Mouse (Mus musculus): ENCODE results near the gene Gsg1l. TPM values are rescaled to one million over a fixed set of nuclear protein-coding genes. Genes with fewer than 3 reads are reported as not detected.
A peak's percentile ranks its signal among the peaks of the same experiment; 100 is the strongest.

Gene Gsg1l
- polyA plus RNA-seq, 1 experiment from 2014 or later = 12.0 TPM

DNA sequence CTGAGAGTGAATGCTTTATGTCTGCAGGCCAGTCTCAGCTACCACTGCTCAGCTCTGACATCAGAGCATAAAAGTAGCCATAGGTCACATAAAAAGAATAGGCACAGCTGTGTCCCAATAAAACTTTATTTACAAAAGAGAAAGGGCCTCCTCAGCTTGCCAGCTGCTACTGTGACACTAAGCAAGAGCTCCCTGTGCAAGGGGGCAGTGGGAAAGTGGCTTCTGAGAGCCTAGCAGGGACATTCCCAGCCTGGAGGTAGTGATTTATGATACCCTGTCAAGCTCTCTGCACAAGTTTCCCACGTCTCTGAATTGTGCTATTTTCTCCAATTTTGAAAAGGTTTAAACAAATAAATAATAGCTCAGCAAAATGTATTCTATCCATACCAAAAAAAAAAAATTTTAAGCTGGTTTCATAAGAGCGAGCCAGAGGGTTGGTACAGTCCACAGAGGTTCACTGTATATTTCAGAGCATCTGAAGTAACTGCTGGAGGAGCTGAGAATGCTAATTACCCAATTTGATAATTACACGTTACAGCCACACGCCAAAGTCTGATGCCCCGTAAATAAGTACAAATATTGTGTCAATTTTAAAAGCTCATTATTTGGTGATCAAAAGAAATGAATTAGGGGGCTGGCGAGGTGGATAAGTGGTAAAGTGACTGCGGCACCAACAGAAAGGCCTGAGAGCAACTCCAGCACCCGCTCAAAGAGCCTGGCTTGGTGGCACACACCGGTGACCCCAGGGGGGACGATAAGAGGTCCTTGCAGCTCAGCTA lies 74.9 kb downstream of the Gsg1l start:
- no peak overlapping the region for H3K4me3 ChIP-seq
- no peaks in the 10 kb centered on the region for H3K9me3 ChIP-seq (replicated peaks)
- H3K27ac ChIP-seq (ENCODE audit: poor library complexity, severe bottlenecking) = no peak overlapping the region
- H3K4me1 ChIP-seq (replicated peaks) = peaks cover 31% of the 10 kb centered on the region
- 75% methylated on average over 10 of the region's 10 CpGs for WGBS
- no peak for ATAC-seq (ENCODE audit: insufficient number of reproducible peaks, low FRiP score)
- no peak overlapping the region for H3K9ac ChIP-seq
- no peaks in the 10 kb centered on the region for H3K36me3 ChIP-seq
- H3K4me2 ChIP-seq = no peak overlapping the region
- H3K27me3 ChIP-seq (replicated peaks) = 0 out of 2 replicates have a peak, but pooled peaks cover 3% of the 10 kb centered on the region

- WGBS = 66% methylated on average over 5 of the region's 5 CpGs
Observed at GRCm38 (mm10) chr7:126005274-126005673, 76.9 kb downstream of the Gsg1l start.

GRCm38 (mm10) chr7:126001683-126002082 lies 80.5 kb downstream of the Gsg1l start:
- Histone ChIP-seq H3K27ac (ENCODE audit: poor library complexity, severe bottlenecking) (no peak overlapping the region), H3K4me3 (no peak overlapping the region), H3K4me1 (replicated peaks) (peaks cover 12% of the 10 kb centered on the region), H3K27me3 (replicated peaks) (no peaks in the 10 kb centered on the region), H3K9ac (no peak overlapping the region), H3K9me3 (replicated peaks) (no peaks in the 10 kb centered on the region), H3K36me3 (no peaks in the 10 kb centered on the region), H3K4me2 (no peak overlapping the region)
- 65% methylated on average over 5 of the region's 5 CpGs for WGBS
- no peak for ATAC-seq (ENCODE audit: insufficient number of reproducible peaks, low FRiP score)

More at GRCm38 (mm10) chr7:126005274-126005673, 76.9 kb downstream of the Gsg1l start:
- no peaks in the 10 kb centered on the region for H3K36me3 ChIP-seq
- H3K4me2 ChIP-seq = no peak overlapping the region
- ATAC-seq (ENCODE audit: insufficient number of reproducible peaks, low FRiP score) = no peak
- H3K27me3 ChIP-seq (replicated peaks) = 0 out of 2 replicates have a peak, but pooled peaks cover 3% of the 10 kb centered on the region
- H3K9me3 ChIP-seq (replicated peaks) = no peaks in the 10 kb centered on the region
- no peak overlapping the region for H3K27ac ChIP-seq (ENCODE audit: poor library complexity, severe bottlenecking)
- peaks cover 25% of the 10 kb centered on the region for H3K4me1 ChIP-seq (replicated peaks)
- H3K9ac ChIP-seq = no peak overlapping the region
- H3K4me3 ChIP-seq = no peak overlapping the region

DNA sequence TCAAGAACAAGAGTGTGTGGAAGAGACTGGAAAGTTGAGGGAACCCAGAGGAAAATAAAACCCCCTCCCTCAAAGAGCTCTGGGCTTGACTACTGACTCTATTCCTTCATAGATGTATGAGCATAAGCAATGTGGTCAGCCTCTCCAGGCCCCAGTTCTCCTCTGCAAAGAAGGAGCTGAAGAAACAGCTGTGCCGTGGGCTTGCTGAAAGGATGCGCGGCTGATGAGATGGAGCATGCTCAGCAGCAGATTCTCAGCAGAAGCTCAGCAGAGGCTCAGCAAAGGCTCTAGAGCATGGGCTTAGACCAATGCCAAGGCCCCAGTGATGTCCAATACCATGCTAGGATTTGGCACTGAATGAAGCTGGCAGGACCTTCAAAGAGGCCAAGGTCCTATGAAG lies 82.3 kb downstream of the Gsg1l start:
- Histone ChIP-seq H3K4me2 (no peak overlapping the region), H3K9ac (no peak overlapping the region), H3K27me3 (replicated peaks) (no peaks in the 10 kb centered on the region)

DNA sequence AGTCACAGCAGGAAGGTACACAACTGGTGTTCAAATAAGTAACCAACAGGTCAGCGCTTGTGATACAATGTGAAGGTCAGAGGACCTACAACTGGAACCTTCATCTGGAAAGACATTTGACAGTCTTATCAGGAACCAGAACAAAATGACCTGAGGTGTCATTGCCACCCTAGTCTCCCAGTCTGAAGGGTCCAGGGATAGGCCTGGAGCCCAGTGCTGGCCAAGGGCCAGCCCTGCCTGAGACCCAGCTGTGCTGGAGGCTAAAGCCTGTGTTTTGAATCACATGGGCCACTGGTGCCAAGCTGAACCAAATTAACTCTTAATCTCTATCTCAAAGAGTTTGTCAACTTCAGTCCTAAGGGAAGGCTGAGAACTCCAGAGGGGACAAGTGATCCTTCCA lies 86.1 kb downstream of the Gsg1l start:
- Histone ChIP-seq H3K27ac (ENCODE audit: poor library complexity, severe bottlenecking) (no peak overlapping the region), H3K36me3 (no peaks in the 10 kb centered on the region), H3K9ac (no peak overlapping the region), H3K27me3 (replicated peaks) (no peaks in the 10 kb centered on the region), H3K4me3 (no peak overlapping the region), H3K4me1 (replicated peaks) (0 out of 2 replicates have a peak, but pooled peaks cover 4% of the 10 kb centered on the region), H3K4me2 (no peak overlapping the region), H3K9me3 (replicated peaks) (no peaks in the 10 kb centered on the region)
- WGBS = 95% methylated on average over 1 of the region's 1 CpGs
- no peak for ATAC-seq (ENCODE audit: insufficient number of reproducible peaks, low FRiP score)

More for the DNA sequence above, 82.3 kb downstream of the Gsg1l start:
- Histone ChIP-seq H3K27ac (ENCODE audit: poor library complexity, severe bottlenecking) (no peak overlapping the region), H3K4me1 (replicated peaks) (peaks cover 12% of the 10 kb centered on the region), H3K4me3 (no peak overlapping the region), H3K9me3 (replicated peaks) (no peaks in the 10 kb centered on the region), H3K36me3 (no peaks in the 10 kb centered on the region)
- 93% methylated on average over 3 of the region's 3 CpGs for WGBS
- no peak for ATAC-seq (ENCODE audit: insufficient number of reproducible peaks, low FRiP score)

- peaks cover 26% of the 10 kb centered on the region for H3K4me1 ChIP-seq (replicated peaks)
- H3K9me3 ChIP-seq (replicated peaks) = no peaks in the 10 kb centered on the region
- H3K4me3 ChIP-seq = no peak overlapping the region
- 59% methylated on average over 6 of the region's 6 CpGs for WGBS
- H3K9ac ChIP-seq = no peak overlapping the region
- H3K36me3 ChIP-seq = no peaks in the 10 kb centered on the region
- H3K27ac ChIP-seq (ENCODE audit: poor library complexity, severe bottlenecking) = no peak overlapping the region
- ATAC-seq (ENCODE audit: insufficient number of reproducible peaks, low FRiP score) = no peak
- H3K27me3 ChIP-seq (replicated peaks) = no peaks in the 10 kb centered on the region
- H3K4me2 ChIP-seq = no peak overlapping the region
Observed at GRCm38 (mm10) chr7:125992356-125992891, 89.8 kb downstream of the Gsg1l start.

GRCm38 (mm10) chr7:125991846-125992245 lies 90.4 kb downstream of the Gsg1l start:
- peaks cover 31% of the 10 kb centered on the region for H3K4me1 ChIP-seq (replicated peaks)
- H3K9ac ChIP-seq = no peak overlapping the region
- no peak overlapping the region for H3K4me2 ChIP-seq
- H3K4me3 ChIP-seq = no peak overlapping the region
- no peaks in the 10 kb centered on the region for H3K36me3 ChIP-seq
- no peak overlapping the region for H3K27ac ChIP-seq (ENCODE audit: poor library complexity, severe bottlenecking)
- H3K9me3 ChIP-seq (replicated peaks) = no peaks in the 10 kb centered on the region
- no peaks in the 10 kb centered on the region for H3K27me3 ChIP-seq (replicated peaks)
- ATAC-seq (ENCODE audit: insufficient number of reproducible peaks, low FRiP score) = no peak
- 35% methylated on average over 2 of the region's 2 CpGs for WGBS

- Histone ChIP-seq H3K9ac (no peak overlapping the region), H3K4me2 (no peak overlapping the region), H3K27ac (ENCODE audit: poor library complexity, severe bottlenecking) (no peak overlapping the region), H3K27me3 (replicated peaks) (no peaks in the 10 kb centered on the region), H3K4me3 (no peak overlapping the region), H3K9me3 (replicated peaks) (no peaks in the 10 kb centered on the region), H3K36me3 (no peaks in the 10 kb centered on the region), H3K4me1 (replicated peaks) (peaks cover 38% of the 10 kb centered on the region)
- ATAC-seq (ENCODE audit: insufficient number of reproducible peaks, low FRiP score) = no peak
- WGBS = 75% methylated on average over 7 of the region's 7 CpGs
Observed at GRCm38 (mm10) chr7:125989969-125990368, 92.2 kb downstream of the Gsg1l start.

- no peaks in the 10 kb centered on the region for H3K27me3 ChIP-seq (replicated peaks)
- peaks cover 39% of the 10 kb centered on the region for H3K4me1 ChIP-seq (replicated peaks)
- no peaks in the 10 kb centered on the region for H3K36me3 ChIP-seq
- no peak for ATAC-seq (ENCODE audit: insufficient number of reproducible peaks, low FRiP score)
- H3K9ac ChIP-seq = no peak overlapping the region
- no peaks in the 10 kb centered on the region for H3K9me3 ChIP-seq (replicated peaks)
- no peak overlapping the region for H3K4me2 ChIP-seq
- 40% methylated on average over 4 of the region's 4 CpGs for WGBS
- no peak overlapping the region for H3K27ac ChIP-seq (ENCODE audit: poor library complexity, severe bottlenecking)
- H3K4me3 ChIP-seq = no peak overlapping the region
Observed at GRCm38 (mm10) chr7:125989489-125989888, 92.7 kb downstream of the Gsg1l start.

- no peaks in the 10 kb centered on the region for H3K27me3 ChIP-seq (replicated peaks)
- H3K4me2 ChIP-seq = no peak overlapping the region
- no peaks in the 10 kb centered on the region for H3K36me3 ChIP-seq
- no peak for ATAC-seq (ENCODE audit: insufficient number of reproducible peaks, low FRiP score)
- 88% methylated on average over 3 of the region's 3 CpGs for WGBS
- no peaks in the 10 kb centered on the region for H3K9me3 ChIP-seq (replicated peaks)
- H3K9ac ChIP-seq = 0 out of 2 replicates have a peak overlapping the region, but pooled peaks have one; percentile 31
- H3K27ac ChIP-seq (ENCODE audit: poor library complexity, severe bottlenecking) = peak overlapping the region; percentile 63; the same call in 1 of the 2 replicates
- H3K4me3 ChIP-seq = no peak overlapping the region
- peaks cover 45% of the 10 kb centered on the region for H3K4me1 ChIP-seq (replicated peaks)
Observed at GRCm38 (mm10) chr7:125988326-125988725, 93.9 kb downstream of the Gsg1l start.

GRCm38 (mm10) chr7:125987117-125987516 lies 95.1 kb downstream of the Gsg1l start:
- H3K27ac ChIP-seq (ENCODE audit: poor library complexity, severe bottlenecking) = peak overlapping the region; percentile 67

More at GRCm38 (mm10) chr7:125987117-125987516, 95.1 kb downstream of the Gsg1l start:
- H3K36me3 ChIP-seq = no peaks in the 10 kb centered on the region
- H3K27me3 ChIP-seq (replicated peaks) = peaks cover 7% of the 10 kb centered on the region; the same call in 1 of the 2 replicates
- H3K9ac ChIP-seq = no peak overlapping the region
- H3K4me2 ChIP-seq = no peak overlapping the region
- H3K9me3 ChIP-seq (replicated peaks) = no peaks in the 10 kb centered on the region
- peaks cover 45% of the 10 kb centered on the region for H3K4me1 ChIP-seq (replicated peaks)
- WGBS = 36% methylated on average over 3 of the region's 3 CpGs
- no peak overlapping the region for H3K4me3 ChIP-seq
- ATAC-seq (ENCODE audit: insufficient number of reproducible peaks, low FRiP score) = no peak

Measured in heart, embryonic 12.5 days (tissue).